Mouse (Mus musculus) testis, adult 2 months (tissue): ENCODE results near the gene Csrnp1.
A peak's percentile ranks its signal among the peaks of the same experiment; 100 is the strongest.

Experiments
- CTCF ChIP-seq: fragments of 200-500 bp; IDR thresholded peaks from 2 replicates; pipeline ENCODE4 v1.5.1; 2012; ENCODE audit warnings: low read depth, mild to moderate bottlenecking, inconsistent platforms, low read length, moderate library complexity; ENCODE audit not compliant: control insufficient read depth, insufficient read depth, insufficient replicate concordance
- POLR2A ChIP-seq: fragments of 200-500 bp; IDR thresholded peaks from 2 replicates; pipeline ENCODE4 v1.6.1; 2012; ENCODE audit warnings: low read depth, mild to moderate bottlenecking, inconsistent platforms, low read length, moderate library complexity; ENCODE audit not compliant: control insufficient read depth

- peak; percentile 65; the same call in 1 of the 2 replicates for TF ChIP-seq CTCF
- no peak for TF ChIP-seq POLR2A
These were observed 21.3 kb downstream of the Csrnp1 start for GRCm38 (mm10) chr9:119962987-119963667.
